Mouse (Mus musculus) skeletal muscle tissue, adult 2 months (tissue): Measurements from ENCODE around the gene Zfp691.

Experiments used
- DNase-seq: peaks from one replicate; pipeline ENCODE4 v3.0.0-alpha.2; 2012; ENCODE audit warnings: low read depth, low spot score

Gene Zfp691

GRCm38 (mm10) chr4:119167663-119168062, 6.3 kb downstream of the Zfp691 start:
- DNase-seq: peak; percentile 72

- DNase-seq: no peak
These were observed 6.9 kb downstream of the Zfp691 start for GRCm38 (mm10) chr4:119167068-119167467.

GRCm38 (mm10) chr4:119165916-119166315, 8.1 kb downstream of the Zfp691 start:
- no peak for DNase-seq

GRCm38 (mm10) chr4:119162990-119163389, 11.0 kb downstream of the Zfp691 start:
- DNase-seq: no peak

- DNase-seq: no peak
These were observed 12.6 kb downstream of the Zfp691 start for GRCm38 (mm10) chr4:119161358-119161757.

GRCm38 (mm10) chr4:119157891-119158290, 16.1 kb downstream of the Zfp691 start:
- DNase-seq: no peak

- DNase-seq: no peak
These were observed 16.8 kb downstream of the Zfp691 start for GRCm38 (mm10) chr4:119157186-119157585.

- no peak for DNase-seq
These were observed 25.3 kb downstream of the Zfp691 start for GRCm38 (mm10) chr4:119148741-119149140.

GRCm38 (mm10) chr4:119147347-119147746, 26.6 kb downstream of the Zfp691 start:
- no peak for DNase-seq

GRCm38 (mm10) chr4:119146816-119147215, 27.2 kb downstream of the Zfp691 start:
- no peak for DNase-seq

GRCm38 (mm10) chr4:119142230-119142871, 31.6 kb downstream of the Zfp691 start:
- DNase-seq: no peak

GRCm38 (mm10) chr4:119141191-119141590, 32.8 kb downstream of the Zfp691 start:
- DNase-seq: no peak

GRCm38 (mm10) chr4:119140126-119140525, 33.9 kb downstream of the Zfp691 start:
- no peak for DNase-seq

- DNase-seq: no peak
These were observed 35.2 kb downstream of the Zfp691 start for GRCm38 (mm10) chr4:119138776-119139175.

GRCm38 (mm10) chr4:119138171-119138570, 35.8 kb downstream of the Zfp691 start:
- no peak for DNase-seq

- DNase-seq: no peak
These were observed 36.7 kb downstream of the Zfp691 start for GRCm38 (mm10) chr4:119137313-119137712.

- DNase-seq: no peak
These were observed 40.1 kb downstream of the Zfp691 start for GRCm38 (mm10) chr4:119133860-119134259.

- no peak for DNase-seq
These were observed 40.7 kb downstream of the Zfp691 start for GRCm38 (mm10) chr4:119133306-119133705.

- DNase-seq: no peak
These were observed 42.6 kb downstream of the Zfp691 start for GRCm38 (mm10) chr4:119131189-119131910.

GRCm38 (mm10) chr4:119129096-119129495, 44.9 kb downstream of the Zfp691 start:
- DNase-seq: no peak

GRCm38 (mm10) chr4:119128547-119128946, 45.4 kb downstream of the Zfp691 start:
- DNase-seq: no peak

- no peak for DNase-seq
These were observed 46.8 kb downstream of the Zfp691 start for GRCm38 (mm10) chr4:119127229-119127628.

GRCm38 (mm10) chr4:119125577-119126270, 48.3 kb downstream of the Zfp691 start:
- DNase-seq: no peak
